Mouse (Mus musculus): ENCODE data around the gene Clk1. TPM values are rescaled to one million over a fixed set of nuclear protein-coding genes. Genes with fewer than 3 reads are reported as not detected.

The Clk1 gene
- polyA plus RNA-seq (2012; rRNA removed) = 314 and 321 TPM in 2 replicates

DNA sequence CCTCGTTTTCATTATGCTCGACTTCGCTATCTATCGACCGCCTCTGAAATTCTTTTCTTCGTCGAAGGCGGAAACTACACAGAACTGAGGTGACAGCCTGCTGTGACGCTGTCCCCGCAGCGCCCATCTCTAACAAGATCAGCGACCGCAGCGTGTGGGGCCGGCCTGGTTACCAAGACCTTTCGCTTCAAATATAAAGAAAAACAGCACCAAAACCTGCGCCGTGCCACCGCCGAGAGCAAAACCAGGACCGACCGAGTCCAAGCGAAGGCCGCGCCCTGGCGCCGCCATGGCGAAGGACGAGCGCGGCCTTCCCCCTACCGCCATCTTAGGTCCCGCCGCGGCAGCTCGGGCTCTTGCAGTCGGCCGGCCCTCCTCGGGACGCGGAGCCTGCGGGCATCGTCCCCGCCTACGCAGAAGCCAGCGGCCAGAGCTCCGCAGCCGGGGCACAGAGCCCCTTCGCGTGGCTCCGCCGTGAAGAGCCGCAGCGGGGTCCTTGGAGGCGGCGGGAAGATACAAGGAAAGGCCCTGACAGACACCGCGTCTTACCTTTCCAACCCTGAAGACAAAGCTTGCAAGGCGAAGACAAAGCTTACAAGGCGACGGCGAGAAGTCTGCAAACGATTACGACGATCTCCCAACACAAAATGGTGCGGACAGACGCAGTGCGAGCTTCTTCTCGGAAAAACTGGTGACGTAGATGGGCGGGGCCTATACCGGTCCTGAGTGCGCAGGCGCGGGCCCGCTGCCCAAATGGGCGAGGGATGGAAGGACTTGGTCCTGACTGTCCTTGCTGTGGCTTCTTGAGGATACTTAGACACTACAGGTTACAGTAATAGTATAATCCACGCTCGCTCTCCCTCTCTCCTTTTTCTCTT, at the start of gene Clk1:
Gene Clk1, minus strand, starts transcription at position 696 of the 878 bp plus-strand sequence.
- peak; percentile 88 to 98 for DNase-seq (ENCODE audit: extremely low spot score in 1 of 2, low spot score in 1 of 2)

DNA sequence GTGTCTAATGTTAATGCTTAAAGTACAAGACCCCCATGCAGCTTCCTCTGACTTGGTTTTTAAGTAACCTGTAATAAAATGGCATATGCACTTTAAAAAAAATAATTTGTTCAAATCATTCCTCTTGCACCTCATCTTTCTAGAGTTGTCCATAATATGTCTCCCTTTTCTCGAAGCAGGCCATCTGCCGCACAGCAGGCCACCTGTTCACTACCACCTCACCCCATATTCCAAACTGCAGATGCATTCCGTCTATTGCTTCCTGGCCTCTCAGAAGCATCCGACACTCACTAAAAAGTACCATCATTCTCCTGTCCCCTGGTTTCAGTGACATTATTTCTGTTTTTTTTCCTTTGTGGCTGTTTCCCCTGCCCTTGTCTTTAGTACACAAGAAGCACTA, 41.7 kb upstream of the Clk1 start:
- no peak for DNase-seq (ENCODE audit: extremely low spot score in 1 of 2, low spot score in 1 of 2)

DNA sequence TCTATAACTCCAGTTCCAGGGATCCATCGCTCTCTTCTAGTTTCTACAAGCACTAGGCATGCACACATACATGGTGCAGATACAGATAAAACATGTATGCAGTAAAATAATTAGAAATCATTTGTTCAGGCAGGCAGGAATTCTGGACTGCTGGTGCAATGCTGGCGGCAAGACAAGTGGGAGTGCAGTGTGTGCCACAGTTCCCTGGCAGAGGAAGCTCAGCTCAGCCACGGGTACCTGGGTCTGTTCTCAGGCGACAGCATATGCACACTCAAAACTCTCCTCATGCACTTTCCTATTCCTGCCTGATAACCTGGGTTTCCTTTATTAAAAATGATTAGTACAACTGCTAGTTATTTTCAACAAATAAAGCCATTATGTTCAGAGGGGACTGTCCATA, 41.2 kb upstream of the Clk1 start:
- DNase-seq (ENCODE audit: extremely low spot score in 1 of 2, low spot score in 1 of 2) = no peak

DNA sequence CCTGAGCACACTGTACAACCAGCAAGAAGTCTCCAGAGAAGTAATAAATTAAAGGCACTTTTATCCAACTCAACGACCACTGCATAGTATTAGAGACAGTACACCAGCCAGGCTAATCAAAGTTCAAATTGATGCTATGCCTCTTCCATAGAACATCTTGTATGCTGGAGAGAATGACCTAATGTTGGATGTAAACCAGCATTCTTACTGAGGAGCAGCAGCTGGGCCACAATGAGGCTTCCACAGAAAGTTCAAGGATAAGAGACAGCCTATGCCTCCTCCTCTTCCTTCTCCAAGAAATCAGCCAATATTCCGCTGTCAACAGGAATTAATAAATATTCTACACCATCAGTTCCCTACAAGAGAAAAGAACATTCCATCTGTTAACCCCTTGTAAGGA, 40.1 kb upstream of the Clk1 start:
- no peak for DNase-seq (ENCODE audit: extremely low spot score in 1 of 2, low spot score in 1 of 2)

DNA sequence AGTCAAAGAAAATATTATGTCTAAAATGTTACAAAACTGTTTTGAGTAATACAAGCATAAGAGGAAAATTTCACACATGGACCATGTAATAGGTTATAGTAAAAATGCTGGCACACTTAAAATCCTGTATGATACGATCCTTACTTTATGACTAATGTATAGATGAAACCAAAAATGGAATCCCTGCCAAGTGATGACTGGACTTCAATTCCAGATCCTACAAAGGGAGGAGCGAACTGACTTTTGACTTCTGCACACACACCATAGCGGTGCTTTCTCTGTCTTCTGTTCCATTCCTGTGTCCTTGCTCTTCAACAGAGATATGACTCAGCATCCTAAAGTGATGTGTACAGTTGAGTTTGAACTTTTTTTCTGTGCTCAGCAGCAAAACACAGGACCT, 36.7 kb upstream of the Clk1 start:
- DNase-seq (ENCODE audit: extremely low spot score in 1 of 2, low spot score in 1 of 2) = no peak

DNA sequence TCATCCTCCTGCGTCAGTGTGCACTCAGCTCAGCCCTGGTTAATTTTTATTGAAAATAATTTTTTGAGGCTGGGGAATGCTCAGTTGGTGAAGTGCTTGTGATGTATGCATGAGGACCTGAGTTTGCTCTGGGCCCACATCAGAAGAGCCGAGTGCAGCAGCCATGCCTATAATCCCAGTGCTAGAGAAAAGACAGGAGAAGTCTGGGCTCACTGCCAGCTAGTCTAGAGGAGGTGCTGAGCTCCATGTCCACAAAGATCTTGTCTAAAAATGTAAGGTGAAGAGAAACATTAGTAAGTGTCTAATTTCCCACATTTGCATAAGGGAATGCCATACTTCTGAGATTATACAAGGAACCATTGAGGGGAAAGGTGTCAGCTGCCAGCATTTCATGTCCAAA, 35.0 kb upstream of the Clk1 start:
- peak in 1 of 2 experiments; percentile 38 for DNase-seq (ENCODE audit: extremely low spot score in 1 of 2, low spot score in 1 of 2)

DNA sequence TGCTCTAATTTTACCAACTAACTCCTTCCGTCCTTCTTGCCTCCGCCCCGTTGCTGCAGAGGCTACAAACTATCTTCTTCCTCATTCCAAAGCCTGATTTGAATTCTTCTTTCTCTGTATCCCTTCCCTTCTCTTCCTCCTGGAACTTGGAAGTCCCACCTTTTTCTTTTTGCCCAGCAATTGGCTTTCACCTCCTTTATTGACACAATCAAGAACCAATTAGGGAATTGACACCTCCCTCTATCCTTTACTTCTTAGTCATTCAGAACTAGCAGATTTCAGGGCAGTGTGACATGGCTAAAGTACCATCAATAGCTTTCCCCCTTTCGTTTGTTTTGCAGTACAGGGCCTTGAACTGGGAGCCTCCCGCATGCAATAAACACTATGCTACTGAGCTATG, 34.3 kb upstream of the Clk1 start:
- no peak for DNase-seq (ENCODE audit: extremely low spot score in 1 of 2, low spot score in 1 of 2)

DNA sequence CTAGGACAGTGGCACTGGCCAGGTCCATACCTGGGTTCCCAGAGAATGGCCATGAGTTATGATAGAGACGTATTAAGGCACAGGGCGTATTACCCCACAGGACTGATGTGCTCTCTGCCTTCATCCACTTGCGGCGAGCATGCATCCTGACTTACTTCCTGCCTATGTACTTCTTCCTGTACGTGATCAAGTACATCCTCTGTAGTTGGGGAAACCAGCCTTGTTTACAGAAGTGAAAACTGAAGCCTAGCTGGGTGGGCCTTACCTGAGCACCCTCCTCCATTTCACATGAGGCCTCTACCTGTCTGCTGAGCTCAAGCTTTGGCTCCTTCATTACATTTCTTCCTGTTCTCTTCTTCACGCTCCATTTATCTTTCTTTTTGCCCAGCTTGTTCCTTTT, 30.4 kb upstream of the Clk1 start:
- no peak for DNase-seq (ENCODE audit: extremely low spot score in 1 of 2, low spot score in 1 of 2)

DNA sequence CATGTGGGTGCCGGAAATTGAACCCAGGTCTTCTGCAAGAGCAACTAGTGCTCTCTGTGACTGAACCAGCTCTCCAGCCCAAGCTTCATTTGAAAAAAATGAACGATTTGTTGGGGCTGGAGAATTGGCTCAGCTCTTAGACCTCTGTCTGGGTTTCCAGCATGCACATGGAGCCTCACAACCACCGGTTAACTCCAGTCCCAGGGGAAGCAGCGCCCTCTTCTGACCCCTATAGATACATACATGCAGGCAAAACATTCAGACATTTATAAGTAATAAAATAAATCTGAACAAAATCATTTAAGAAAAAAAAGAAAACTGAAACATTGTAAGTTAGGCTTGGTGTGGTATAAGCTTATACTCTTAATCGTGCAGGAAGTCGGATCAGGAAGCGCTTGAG, 24.5 kb upstream of the Clk1 start:
- DNase-seq (ENCODE audit: extremely low spot score in 1 of 2, low spot score in 1 of 2) = no peak

DNA sequence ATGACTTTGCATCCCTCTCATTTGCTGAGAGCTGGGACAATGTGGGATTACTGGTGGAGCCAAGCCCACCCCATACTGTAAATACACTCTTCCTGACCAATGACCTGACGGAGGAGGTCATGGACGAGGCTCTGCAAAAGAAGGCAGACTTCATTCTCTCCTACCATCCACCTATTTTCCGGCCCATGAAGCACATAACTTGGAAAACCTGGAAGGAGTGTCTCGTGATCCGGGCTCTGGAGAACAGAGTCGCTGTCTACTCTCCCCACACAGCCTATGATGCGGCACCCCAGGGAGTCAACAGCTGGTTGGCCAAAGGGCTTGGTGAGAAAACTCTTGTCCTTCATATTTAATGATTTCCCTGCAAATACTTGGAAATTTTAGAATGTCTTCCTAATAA, 23.9 kb upstream of the Clk1 start:
- no peak for DNase-seq (ENCODE audit: extremely low spot score in 1 of 2, low spot score in 1 of 2)

DNA sequence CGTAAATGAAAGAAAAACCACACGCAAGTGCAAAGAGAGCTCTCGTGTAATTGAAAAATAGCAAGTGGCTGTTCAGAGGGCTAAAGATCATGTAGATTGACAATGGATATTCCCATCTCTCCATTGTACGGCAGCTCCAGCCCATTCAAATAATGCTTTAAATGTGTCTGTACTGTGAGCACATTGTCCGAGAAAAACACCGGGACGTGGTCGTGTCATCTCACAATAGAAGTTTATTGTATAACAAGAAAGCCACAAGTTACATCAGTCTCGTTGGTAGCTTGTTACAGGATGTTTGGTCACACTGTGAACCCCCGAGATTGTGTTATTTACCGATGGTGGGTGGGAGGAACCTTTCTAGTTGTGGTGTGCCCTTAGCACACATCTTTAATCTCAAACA, 22.0 kb upstream of the Clk1 start:
- DNase-seq (ENCODE audit: extremely low spot score in 1 of 2, low spot score in 1 of 2) = no peak

DNA sequence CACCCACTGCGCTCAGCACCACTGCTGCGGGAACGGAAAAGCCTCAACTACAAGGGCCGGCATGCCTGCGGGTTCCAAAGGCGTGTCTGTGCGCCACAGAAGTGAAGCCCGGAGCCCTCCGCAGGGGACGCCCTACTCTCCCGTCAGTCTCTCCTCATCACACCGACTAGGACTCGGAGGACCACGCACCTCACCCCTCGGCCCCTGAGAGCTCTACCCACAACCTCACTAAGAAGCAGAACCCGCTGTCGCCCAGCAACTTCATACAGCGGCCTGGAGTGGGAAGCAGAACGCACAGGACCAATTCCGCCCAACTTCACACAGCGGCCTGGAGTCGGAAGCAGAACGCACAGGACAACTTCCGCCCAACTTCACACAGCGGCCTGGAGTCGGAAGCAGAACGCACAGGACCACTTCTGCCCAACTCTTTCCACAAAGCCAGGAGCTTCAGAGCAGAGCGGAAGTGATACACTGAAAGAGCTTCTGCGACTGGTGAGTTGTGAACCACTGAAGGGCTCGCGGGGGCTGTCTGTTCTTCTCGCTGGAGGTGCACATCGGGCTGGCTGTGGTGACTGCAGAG, 21.4 kb upstream of the Clk1 start, which contains the start of the genes Nif3l1 and Ppil3:
Gene Nif3l1, plus strand, starts transcription at position 9 of the 580 bp plus-strand sequence.
Gene Ppil3, minus strand, starts transcription at position 344 of the 580 bp plus-strand sequence.
- DNase-seq (ENCODE audit: extremely low spot score in 1 of 2, low spot score in 1 of 2) = peak; percentile 89 to 92

DNA sequence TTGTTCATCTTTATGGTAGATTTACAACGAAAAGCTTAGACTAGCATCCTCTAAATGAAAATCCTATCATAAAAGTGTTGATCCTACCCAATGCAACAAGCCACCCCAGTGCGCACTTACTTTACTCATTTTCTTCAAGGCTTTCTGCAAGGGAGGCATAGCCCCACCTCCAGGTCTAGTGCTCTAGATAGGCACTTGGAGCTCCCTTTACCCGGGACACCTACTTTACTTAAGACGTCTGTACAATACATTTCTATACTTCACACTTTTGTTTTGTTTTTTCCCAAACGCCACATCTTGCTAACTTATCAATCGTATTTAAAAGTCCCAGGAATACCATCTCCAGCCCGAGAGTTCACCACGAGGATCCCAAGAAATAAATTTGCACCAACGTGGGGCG, 20.8 kb upstream of the Clk1 start:
- no peak for DNase-seq (ENCODE audit: extremely low spot score in 1 of 2, low spot score in 1 of 2)

DNA sequence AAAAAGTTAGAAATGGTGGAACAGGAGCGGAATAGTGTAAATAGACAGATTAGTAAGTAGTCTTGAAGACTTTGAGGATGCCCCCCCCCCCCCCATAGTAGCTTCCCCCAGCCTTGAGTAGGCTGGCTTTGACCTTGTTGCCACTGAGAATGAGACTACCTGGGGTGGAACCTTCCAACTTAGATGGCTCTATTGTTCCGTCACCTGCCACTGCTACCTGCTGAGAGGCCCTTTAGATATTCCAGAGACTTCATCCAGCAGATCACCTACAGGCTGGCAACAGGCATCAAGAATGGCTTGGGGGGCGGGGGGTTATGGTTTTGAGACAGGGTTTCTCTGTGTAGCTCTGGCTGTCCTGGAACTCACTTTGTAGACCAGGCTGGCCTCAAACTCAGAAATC, 685 bp upstream of the Clk1 start:
- DNase-seq (ENCODE audit: extremely low spot score in 1 of 2, low spot score in 1 of 2) = no peak

DNA sequence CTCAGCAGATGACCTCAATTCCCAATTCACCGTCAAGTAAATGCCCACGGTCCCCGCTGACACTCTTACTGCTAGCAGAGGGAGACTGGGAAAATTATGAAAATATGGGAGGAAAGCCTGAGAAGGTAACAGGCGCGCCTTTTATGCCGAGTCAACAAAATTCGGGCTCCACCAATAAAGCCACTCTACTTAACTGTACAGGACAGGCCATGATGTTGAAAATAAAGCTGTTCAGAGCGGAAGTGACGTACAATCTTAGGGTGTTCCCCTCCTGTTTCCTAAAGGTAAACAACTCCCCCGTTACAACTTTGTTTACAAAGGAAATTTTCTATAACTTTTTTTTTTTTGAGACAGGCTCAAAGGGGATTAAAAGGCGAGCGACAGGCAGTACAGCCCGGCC, 987 bp downstream of the Clk1 start:
- DNase-seq (ENCODE audit: extremely low spot score in 1 of 2, low spot score in 1 of 2) = peak in 1 of 2 experiments; percentile 35

DNA sequence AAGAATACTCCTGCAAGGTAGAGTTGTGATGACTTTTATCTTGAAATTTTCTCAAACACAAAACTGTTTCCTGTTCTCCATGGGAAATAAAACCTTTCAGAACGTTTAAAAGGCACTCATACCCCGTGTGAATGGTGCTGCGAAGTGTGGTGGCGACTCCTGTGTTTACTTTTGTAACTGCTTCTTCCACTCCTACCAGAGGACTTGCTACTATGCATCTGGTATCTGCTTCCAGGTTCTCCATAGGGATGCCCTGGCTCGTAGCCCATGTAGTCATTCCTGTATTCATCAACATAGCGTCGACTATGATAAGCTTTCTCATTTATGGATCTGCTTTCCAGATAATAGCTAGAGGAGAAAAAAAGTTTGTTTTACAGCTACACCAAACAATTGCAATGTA, 2.9 kb downstream of the Clk1 start:
- DNase-seq (ENCODE audit: extremely low spot score in 1 of 2, low spot score in 1 of 2) = no peak

DNA sequence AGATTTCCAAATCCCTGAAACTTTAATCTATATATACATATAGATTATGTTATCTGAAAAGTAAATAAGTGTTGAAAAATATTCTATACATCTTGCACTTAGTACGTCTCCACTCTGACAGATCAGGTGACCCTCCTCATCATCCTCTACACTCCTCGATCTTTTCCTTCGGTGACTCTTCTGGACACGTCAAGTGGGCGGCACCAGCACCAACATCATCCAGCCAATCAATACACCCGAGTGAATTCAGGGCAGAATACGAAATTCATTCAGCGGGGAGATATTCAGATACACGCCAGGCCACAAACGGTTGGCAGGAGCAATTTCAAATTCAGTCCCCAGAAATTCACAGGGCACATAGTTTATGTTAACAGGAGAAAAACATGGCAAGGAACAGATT, 3.8 kb downstream of the Clk1 start:
- DNase-seq (ENCODE audit: extremely low spot score in 1 of 2, low spot score in 1 of 2) = no peak

DNA sequence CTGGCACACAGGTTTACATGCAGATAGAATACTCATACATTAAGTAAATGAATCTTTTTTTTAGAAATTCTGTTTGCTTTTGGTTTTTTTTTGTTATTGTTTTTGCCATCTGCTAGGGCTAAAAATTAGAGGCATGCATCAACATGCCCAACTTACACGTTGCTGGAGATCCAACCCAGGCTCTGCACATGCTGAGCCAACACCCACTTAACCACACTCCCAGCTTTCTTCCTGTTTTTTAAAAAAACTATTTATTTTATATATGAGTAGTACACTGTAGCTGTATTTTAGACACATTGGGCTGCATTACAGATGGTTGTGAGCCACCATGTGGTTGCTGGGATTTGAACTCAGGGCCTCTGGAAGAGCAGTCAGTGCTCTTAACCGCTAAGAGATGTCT, 7.8 kb downstream of the Clk1 start:
- DNase-seq (ENCODE audit: extremely low spot score in 1 of 2, low spot score in 1 of 2) = no peak

DNA sequence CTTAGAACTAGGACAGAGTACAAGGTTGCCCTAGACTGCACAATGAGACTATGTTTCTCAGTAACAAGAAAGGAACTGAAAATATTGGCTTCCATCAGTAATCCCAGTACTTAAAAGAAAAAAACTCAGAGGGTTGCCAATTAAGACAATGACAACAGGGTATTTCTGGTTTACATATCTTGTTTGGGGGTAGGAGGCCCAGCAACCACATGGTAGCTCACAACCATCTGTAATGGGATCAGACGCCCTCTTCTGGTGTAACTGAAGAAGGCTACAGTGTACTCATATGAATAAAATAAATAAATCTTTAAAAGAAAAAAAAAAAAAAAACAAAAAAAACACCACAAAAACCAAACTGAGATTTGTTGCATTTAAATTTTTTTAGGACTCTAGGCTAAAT, 8.4 kb downstream of the Clk1 start:
- DNase-seq (ENCODE audit: extremely low spot score in 1 of 2, low spot score in 1 of 2) = no peak

DNA sequence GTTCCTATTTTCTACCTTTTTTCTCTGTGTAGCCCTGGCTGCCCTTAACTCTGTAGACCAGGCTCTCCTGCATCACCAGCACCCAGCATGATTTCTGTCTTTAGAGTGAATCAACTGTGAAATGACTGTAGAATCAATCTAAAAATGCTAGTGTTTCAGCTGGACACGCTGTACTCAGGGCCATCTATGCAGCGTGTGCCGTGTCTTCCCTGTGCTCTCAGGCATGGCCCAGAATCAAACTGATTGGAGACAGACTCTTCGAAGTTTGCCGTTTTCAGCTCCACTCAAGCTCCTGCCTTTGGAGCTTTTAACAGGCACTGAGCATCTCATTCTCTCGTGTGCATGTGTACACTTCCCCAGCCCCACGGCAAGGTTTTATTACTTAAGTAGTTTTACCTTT, 13.1 kb downstream of the Clk1 start:
- no peak for DNase-seq (ENCODE audit: extremely low spot score in 1 of 2, low spot score in 1 of 2)

DNA sequence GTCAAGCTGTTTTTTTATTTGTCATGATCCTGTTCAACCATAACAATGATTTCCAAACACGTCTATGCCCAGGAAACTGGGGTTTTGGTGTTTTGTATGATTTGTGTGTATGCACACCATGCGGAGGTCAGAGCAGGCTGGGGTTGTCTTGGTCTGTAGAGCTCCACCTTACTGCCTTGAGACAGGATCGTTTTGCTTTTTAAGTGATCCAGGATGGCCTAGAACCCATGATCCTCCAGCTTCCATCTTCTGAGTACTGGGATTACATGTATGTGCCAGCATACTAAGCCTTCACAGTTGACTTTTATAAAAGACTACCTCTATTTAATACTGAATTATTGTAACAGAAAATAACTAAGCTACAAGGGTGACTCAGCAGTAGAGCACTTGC, 13.7 kb downstream of the Clk1 start:
- no peak for DNase-seq (ENCODE audit: extremely low spot score in 1 of 2, low spot score in 1 of 2)

DNA sequence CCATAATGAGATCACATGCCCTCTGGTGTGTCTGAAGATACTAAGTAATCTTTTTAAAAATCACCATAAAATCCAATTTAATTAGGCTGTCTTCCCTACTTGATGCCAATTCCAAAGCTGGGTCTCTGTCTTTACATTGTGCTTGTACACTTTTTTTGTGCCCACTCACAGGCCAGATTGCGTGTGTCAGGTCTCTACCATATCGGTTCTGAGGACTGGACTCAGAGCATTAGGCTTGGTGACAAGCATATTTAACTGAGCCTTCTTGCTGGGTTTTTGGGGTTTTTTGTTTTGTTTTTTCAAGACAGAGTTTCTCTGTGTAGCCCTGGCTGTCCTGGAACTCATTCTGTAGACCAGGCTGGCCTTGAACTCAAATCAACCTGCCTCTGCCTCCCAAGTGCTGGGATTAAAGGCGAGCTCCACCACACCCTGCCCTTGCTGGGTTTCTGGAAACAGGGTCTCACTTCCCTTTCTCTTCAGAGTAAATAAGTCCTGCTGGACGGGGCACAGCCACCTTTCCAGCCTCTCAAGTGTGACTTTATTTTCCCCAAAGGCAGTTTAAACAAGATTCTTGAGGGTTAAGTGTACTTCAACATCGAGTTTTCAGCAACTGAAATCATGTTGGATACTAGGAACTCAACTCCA, 14.2 kb downstream of the Clk1 start:
- DNase-seq (ENCODE audit: extremely low spot score in 1 of 2, low spot score in 1 of 2) = no peak
